Mouse (Mus musculus): ENCODE results near the gene Bcas1. TPM values are rescaled to one million over a fixed set of nuclear protein-coding genes. Genes with fewer than 3 reads are reported as not detected.
"Not testable (repeated sequence)": the region's sequence is repeated elsewhere in the genome, so short reads cannot be mapped to it uniquely, and the experiment has no call there.

Gene Bcas1
- polyA plus RNA-seq, 1 experiment from 2014 or later: 8.4 TPM

- Histone ChIP-seq H3K27ac (ENCODE audit: low read length) (no peak overlapping the region), H3K9ac (ENCODE audit: low read depth, low read length) (no peak overlapping the region), H3K4me1 (ENCODE audit: control insufficient read depth, low read depth, low read length) (no peaks in the 10 kb centered on the region), H3K27me3 (ENCODE audit: control insufficient read depth, insufficient read depth, low read depth, low read length) (no peaks in the 10 kb centered on the region), H3K4me2 (ENCODE audit: low read depth, low read length) (no peak overlapping the region), H3K4me3 (ENCODE audit: low read depth, low read length) (no peak overlapping the region), H3K9me3 (replicated peaks; ENCODE audit: control insufficient read depth, low read length) (no peaks in the 10 kb centered on the region), H3K36me3 (ENCODE audit: control insufficient read depth, insufficient read depth) (no peaks in the 10 kb centered on the region)
- ATAC-seq (ENCODE audit: low read depth): no peak
- 49% methylated on average over 7 of the region's 7 CpGs for WGBS (ENCODE audit: insufficient replicate concordance)
Measured at GRCm38 (mm10) chr2:170461652-170462051, 34.0 kb upstream of the Bcas1 start.

- WGBS (ENCODE audit: insufficient replicate concordance): 34% methylated on average over 9 of the region's 9 CpGs
- ATAC-seq (ENCODE audit: low read depth): peak; percentile 96
- H3K36me3 ChIP-seq (ENCODE audit: control insufficient read depth, insufficient read depth): no peaks in the 10 kb centered on the region
- no peaks in the 10 kb centered on the region for H3K9me3 ChIP-seq (replicated peaks; ENCODE audit: control insufficient read depth, low read length)
- peak overlapping the region; percentile 8; the same call in 1 of the 2 replicates for H3K27ac ChIP-seq (ENCODE audit: low read length)
- H3K4me2 ChIP-seq (ENCODE audit: low read depth, low read length): no peak overlapping the region
- H3K27me3 ChIP-seq (ENCODE audit: control insufficient read depth, insufficient read depth, low read depth, low read length): no peaks in the 10 kb centered on the region
- H3K4me3 ChIP-seq (ENCODE audit: low read depth, low read length): no peak overlapping the region
- H3K4me1 ChIP-seq (ENCODE audit: control insufficient read depth, low read depth, low read length): no peaks in the 10 kb centered on the region
- H3K9ac ChIP-seq (ENCODE audit: low read depth, low read length): no peak overlapping the region
Measured at GRCm38 (mm10) chr2:170459805-170460204, 32.2 kb upstream of the Bcas1 start.

- no peak overlapping the region for H3K9ac ChIP-seq (ENCODE audit: low read depth, low read length)
- H3K9me3 ChIP-seq (replicated peaks; ENCODE audit: control insufficient read depth, low read length): no peaks in the 10 kb centered on the region
- 46% methylated on average over 10 of the region's 10 CpGs for whole genome bisulfite sequencing (ENCODE audit: insufficient replicate concordance)
- H3K27me3 ChIP-seq (ENCODE audit: control insufficient read depth, insufficient read depth, low read depth, low read length): no peaks in the 10 kb centered on the region
- peak; percentile 28; the same call in 1 of the 2 replicates for ATAC-seq (ENCODE audit: low read depth)
- peak overlapping the region; percentile 8; the same call in 1 of the 2 replicates for H3K27ac ChIP-seq (ENCODE audit: low read length)
- H3K36me3 ChIP-seq (ENCODE audit: control insufficient read depth, insufficient read depth): no peaks in the 10 kb centered on the region
- no peak overlapping the region for H3K4me3 ChIP-seq (ENCODE audit: low read depth, low read length)
- no peak overlapping the region for H3K4me2 ChIP-seq (ENCODE audit: low read depth, low read length)
- no peaks in the 10 kb centered on the region for H3K4me1 ChIP-seq (ENCODE audit: control insufficient read depth, low read depth, low read length)
Measured at GRCm38 (mm10) chr2:170459183-170459582, 31.5 kb upstream of the Bcas1 start.

GRCm38 (mm10) chr2:170453809-170454208 lies 26.2 kb upstream of the Bcas1 start:
- not testable (repeated sequence) for H3K4me3 ChIP-seq (ENCODE audit: low read depth, low read length); H3K27ac ChIP-seq (ENCODE audit: low read length); H3K27me3 ChIP-seq (ENCODE audit: control insufficient read depth, insufficient read depth, low read depth, low read length); H3K9ac ChIP-seq (ENCODE audit: low read depth, low read length); H3K4me1 ChIP-seq (ENCODE audit: control insufficient read depth, low read depth, low read length); H3K36me3 ChIP-seq (ENCODE audit: control insufficient read depth, insufficient read depth); H3K9me3 ChIP-seq (replicated peaks; ENCODE audit: control insufficient read depth, low read length); H3K4me2 ChIP-seq (ENCODE audit: low read depth, low read length); ATAC-seq (ENCODE audit: low read depth)
- WGBS (ENCODE audit: insufficient replicate concordance): 38% methylated on average over 3 of the region's 4 CpGs

GRCm38 (mm10) chr2:170450933-170451332 lies 23.3 kb upstream of the Bcas1 start:
- H3K4me2 ChIP-seq (ENCODE audit: low read depth, low read length): no peak overlapping the region
- ATAC-seq (ENCODE audit: low read depth): peak; percentile 66

GRCm38 (mm10) chr2:170447651-170448050 lies 20.0 kb upstream of the Bcas1 start:
- H3K36me3 ChIP-seq (ENCODE audit: control insufficient read depth, insufficient read depth): no peaks in the 10 kb centered on the region
- no peak overlapping the region for H3K4me2 ChIP-seq (ENCODE audit: low read depth, low read length)
- H3K4me3 ChIP-seq (ENCODE audit: low read depth, low read length): no peak overlapping the region
- no peak for ATAC-seq (ENCODE audit: low read depth)
- H3K9ac ChIP-seq (ENCODE audit: low read depth, low read length): no peak overlapping the region
- H3K27me3 ChIP-seq (ENCODE audit: control insufficient read depth, insufficient read depth, low read depth, low read length): no peaks in the 10 kb centered on the region
- no peak overlapping the region for H3K27ac ChIP-seq (ENCODE audit: low read length)
- H3K4me1 ChIP-seq (ENCODE audit: control insufficient read depth, low read depth, low read length): no peaks in the 10 kb centered on the region
- 58% methylated on average over 10 of the region's 10 CpGs for WGBS (ENCODE audit: insufficient replicate concordance)
- no peaks in the 10 kb centered on the region for H3K9me3 ChIP-seq (replicated peaks; ENCODE audit: control insufficient read depth, low read length)

More at GRCm38 (mm10) chr2:170450933-170451332, 23.3 kb upstream of the Bcas1 start:
- Histone ChIP-seq H3K4me1 (ENCODE audit: control insufficient read depth, low read depth, low read length) (no peaks in the 10 kb centered on the region), H3K4me3 (ENCODE audit: low read depth, low read length) (no peak overlapping the region), H3K27ac (ENCODE audit: low read length) (no peak overlapping the region), H3K9ac (ENCODE audit: low read depth, low read length) (no peak overlapping the region), H3K9me3 (replicated peaks; ENCODE audit: control insufficient read depth, low read length) (no peaks in the 10 kb centered on the region), H3K27me3 (ENCODE audit: control insufficient read depth, insufficient read depth, low read depth, low read length) (no peaks in the 10 kb centered on the region), H3K36me3 (ENCODE audit: control insufficient read depth, insufficient read depth) (no peaks in the 10 kb centered on the region)
- WGBS (ENCODE audit: insufficient replicate concordance): 11% methylated on average over 9 of the region's 9 CpGs

- Histone ChIP-seq H3K36me3 (ENCODE audit: control insufficient read depth, insufficient read depth) (no peaks in the 10 kb centered on the region), H3K9ac (ENCODE audit: low read depth, low read length) (no peak overlapping the region), H3K4me2 (ENCODE audit: low read depth, low read length) (no peak overlapping the region), H3K4me3 (ENCODE audit: low read depth, low read length) (no peak overlapping the region), H3K27me3 (ENCODE audit: control insufficient read depth, insufficient read depth, low read depth, low read length) (no peaks in the 10 kb centered on the region), H3K9me3 (replicated peaks; ENCODE audit: control insufficient read depth, low read length) (no peaks in the 10 kb centered on the region), H3K27ac (ENCODE audit: low read length) (no peak overlapping the region), H3K4me1 (ENCODE audit: control insufficient read depth, low read depth, low read length) (no peaks in the 10 kb centered on the region)
- 61% methylated on average over 5 of the region's 5 CpGs for WGBS (ENCODE audit: insufficient replicate concordance)
- no peak for ATAC-seq (ENCODE audit: low read depth)
Measured at GRCm38 (mm10) chr2:170446843-170447383, 19.3 kb upstream of the Bcas1 start.

GRCm38 (mm10) chr2:170445861-170446260 lies 18.2 kb upstream of the Bcas1 start:
- no peaks in the 10 kb centered on the region for H3K36me3 ChIP-seq (ENCODE audit: control insufficient read depth, insufficient read depth)
- ATAC-seq (ENCODE audit: low read depth): no peak
- 63% methylated on average over 5 of the region's 5 CpGs for WGBS (ENCODE audit: insufficient replicate concordance)

GRCm38 (mm10) chr2:170442535-170442934 lies 14.9 kb upstream of the Bcas1 start:
- Histone ChIP-seq H3K9me3 (replicated peaks; ENCODE audit: control insufficient read depth, low read length) (no peaks in the 10 kb centered on the region), H3K36me3 (ENCODE audit: control insufficient read depth, insufficient read depth) (no peaks in the 10 kb centered on the region), H3K4me2 (ENCODE audit: low read depth, low read length) (no peak overlapping the region), H3K4me1 (ENCODE audit: control insufficient read depth, low read depth, low read length) (no peaks in the 10 kb centered on the region), H3K27me3 (ENCODE audit: control insufficient read depth, insufficient read depth, low read depth, low read length) (no peaks in the 10 kb centered on the region), H3K9ac (ENCODE audit: low read depth, low read length) (no peak overlapping the region), H3K4me3 (ENCODE audit: low read depth, low read length) (no peak overlapping the region), H3K27ac (ENCODE audit: low read length) (no peak overlapping the region)
- no peak for ATAC-seq (ENCODE audit: low read depth)
- WGBS (ENCODE audit: insufficient replicate concordance): 54% methylated on average over 3 of the region's 3 CpGs

More at GRCm38 (mm10) chr2:170445861-170446260, 18.2 kb upstream of the Bcas1 start:
- Histone ChIP-seq H3K4me2 (ENCODE audit: low read depth, low read length) (no peak overlapping the region), H3K9ac (ENCODE audit: low read depth, low read length) (no peak overlapping the region), H3K27me3 (ENCODE audit: control insufficient read depth, insufficient read depth, low read depth, low read length) (no peaks in the 10 kb centered on the region), H3K27ac (ENCODE audit: low read length) (no peak overlapping the region), H3K9me3 (replicated peaks; ENCODE audit: control insufficient read depth, low read length) (no peaks in the 10 kb centered on the region), H3K4me1 (ENCODE audit: control insufficient read depth, low read depth, low read length) (no peaks in the 10 kb centered on the region), H3K4me3 (ENCODE audit: low read depth, low read length) (no peak overlapping the region)

Data from liver, embryonic 16.5 days (tissue).